21 mouse cellular contexts compared by ENCODE assay signal in genomic region chr4:55032317-55032930, GRCm38 (mm10).
DNase-seq lines count a peak whose midpoint lies in the region; ATAC-seq lines count a peak whose summit lies in the region.
"Had no signal": no experiment of that assay in that cellular context is flagged by ENCODE, and none has a peak within 500 bp of the region (broad histone marks: within the 10 kb centered on the region; RNA-seq: fewer than 3 reads in every experiment).

No protein-coding gene starts in this region.

- H3K4me2 ChIP-seq in heart, embryonic 12.5 days = no peak overlapping the region
- H3K4me2 ChIP-seq in kidney, embryonic 14.5 days (replicated peaks; ENCODE audit: low read depth, low read length) = no peak overlapping the region
- H3K4me2 ChIP-seq: embryonic facial prominence, embryonic 15.5 days; limb, embryonic 12.5 days; liver, embryonic 15.5 days; neural tube, embryonic 12.5 days had no signal

- H3K27ac ChIP-seq in heart, embryonic 12.5 days (ENCODE audit: poor library complexity, severe bottlenecking) = 0 out of 2 replicates have a peak overlapping the region, but pooled peaks have one; percentile 15
- no peak overlapping the region for H3K27ac ChIP-seq in kidney, embryonic 14.5 days (ENCODE audit: low read depth, low read length)
- H3K27ac ChIP-seq: embryonic facial prominence, embryonic 15.5 days; forebrain, embryonic 10.5 days; heart, adult 2 months; limb, embryonic 12.5 days; liver, embryonic 15.5 days; neural tube, embryonic 12.5 days had no signal

- intact Hi-C loops in heart, postnatal 36 days (cut with DNase I) = no loop called here

- no peaks in the 10 kb centered on the region for H3K9me3 ChIP-seq in heart, embryonic 12.5 days (replicated peaks)
- H3K9me3 ChIP-seq in kidney, embryonic 14.5 days (ENCODE audit: control insufficient read depth, low read length) = no peaks in the 10 kb centered on the region
- H3K9me3 ChIP-seq: embryonic facial prominence, embryonic 15.5 days; forebrain, embryonic 10.5 days; limb, embryonic 12.5 days; liver, embryonic 15.5 days; neural tube, embryonic 12.5 days had no signal

- H3K27me3 ChIP-seq in heart, embryonic 12.5 days (replicated peaks) = no peaks in the 10 kb centered on the region
- no peaks in the 10 kb centered on the region for H3K27me3 ChIP-seq in kidney, embryonic 14.5 days (ENCODE audit: control insufficient read depth, insufficient read depth, low read length)
- H3K27me3 ChIP-seq: CH12.LX; embryonic facial prominence, embryonic 15.5 days; limb, embryonic 12.5 days; liver, embryonic 15.5 days; megakaryocyte, embryonic 14.5 days; neural tube, embryonic 12.5 days had no signal

- H3K4me1 ChIP-seq in heart, embryonic 12.5 days (replicated peaks) = peaks cover 25% of the 10 kb centered on the region
- no peaks in the 10 kb centered on the region for H3K4me1 ChIP-seq in kidney, embryonic 14.5 days (ENCODE audit: control insufficient read depth, insufficient read depth, low read length)
- H3K4me1 ChIP-seq: embryonic facial prominence, embryonic 15.5 days; liver, embryonic 15.5 days; megakaryocyte, embryonic 14.5 days had no signal

- no peak for ATAC-seq in heart, embryonic 12.5 days (ENCODE audit: insufficient number of reproducible peaks, low FRiP score)
- no peak for ATAC-seq in kidney, embryonic 14.5 days (ENCODE audit: low FRiP score, low TSS enrichment)
- ATAC-seq: lung, postnatal 0 days had no signal

- peaks cover 16% of the 10 kb centered on the region for H3K36me3 ChIP-seq in heart, embryonic 12.5 days
- no peaks in the 10 kb centered on the region; the same call in 1 of the 2 replicates for H3K36me3 ChIP-seq in kidney, embryonic 14.5 days (ENCODE audit: control insufficient read depth, insufficient read depth, low read length)
- H3K36me3 ChIP-seq: liver, embryonic 15.5 days had no signal

- H3K9ac ChIP-seq in heart, embryonic 12.5 days = no peak overlapping the region
- H3K9ac ChIP-seq in kidney, embryonic 14.5 days (ENCODE audit: low read depth, low read length) = no peak overlapping the region
- H3K9ac ChIP-seq: embryonic facial prominence, embryonic 15.5 days; limb, embryonic 12.5 days; liver, embryonic 15.5 days; neural tube, embryonic 12.5 days had no signal

- H3K4me3 ChIP-seq in heart, embryonic 12.5 days = no peak overlapping the region
- no peak overlapping the region for H3K4me3 ChIP-seq in kidney, embryonic 14.5 days (ENCODE audit: low read length)
- H3K4me3 ChIP-seq: embryonic facial prominence, embryonic 15.5 days; forebrain, embryonic 10.5 days; heart, adult 2 months; limb, embryonic 12.5 days; liver, embryonic 15.5 days; megakaryocyte, embryonic 14.5 days; neural tube, embryonic 12.5 days had no signal

- peak; percentile 56 for DNase-seq in adrenal gland, adult 8-10 months
- DNase-seq in adrenal gland, postnatal 4 days (ENCODE audit: low spot score in 2 of 2) = no peak
- no peak for DNase-seq in heart, postnatal 36 days
- peak; percentile 40 for DNase-seq in kidney, adult 9 months
- DNase-seq in MN1 (ENCODE audit: low spot score) = peak; percentile 7
- no peak for DNase-seq in lung, postnatal 25 days (ENCODE audit: low spot score)
- DNase-seq: cerebellum, adult 11 months; cerebellum, postnatal 14 days; embryo, embryonic 11 days; heart, adult 2 months; heart, postnatal 14 days had no signal

- WGBS in heart, embryonic 12.5 days = 40% methylated on average over 8 of the region's 8 CpGs
- WGBS in kidney, embryonic 14.5 days = 58% methylated on average over 8 of the region's 8 CpGs

Comparison
In these comparisons a context has a peak if more than half of its experiments do, and no peak if none do; other contexts are left out.
1. DNase-seq: peak in adrenal gland, adult 8-10 months (single experiment), kidney, adult 9 months (single experiment) and MN1 (single experiment); none in adrenal gland, postnatal 4 days (0 of 2), heart, postnatal 36 days (0 of 2) and lung, postnatal 25 days (single experiment).